Mouse (Mus musculus) liver, embryonic 14.5 days (tissue): ENCODE data around the gene Kdm2b. TPM values are rescaled to one million over a fixed set of nuclear protein-coding genes. Genes with fewer than 3 reads are reported as not detected.

Experiments
- ATAC-seq: fragments of 200-750 bp; cut with Nextera tagmentation; 2 replicates; pipeline ENCODE4 v1.8.0; 2017; ENCODE audit warnings: moderate number of reproducible peaks, mild to moderate bottlenecking, moderate library complexity; ENCODE audit not compliant: insufficient read depth
- DNase-seq, 3 experiments: peaks; one replicate each; pipeline ENCODE4 v3.0.0-alpha.2; 2012 to 2013; ENCODE audit warnings: low read depth in 3 of 3, low spot score in 3 of 3
- H3K27ac ChIP-seq: fragments of 300-500 bp; sonication (generic); 2 replicates; pipeline ENCODE4 v1.5.1; 2014; ENCODE audit warnings: moderate library complexity, mild to moderate bottlenecking, control low read depth, inconsistent platforms
- H3K27me3 ChIP-seq: fragments of 300-500 bp; sonication (generic); 2 replicates; pipeline ENCODE4 v1.6.1; 2014; ENCODE audit warnings: mild to moderate bottlenecking, low read length, moderate library complexity; ENCODE audit not compliant: control insufficient read depth, insufficient read depth
- H3K36me3 ChIP-seq: fragments of 300-500 bp; sonication (generic); replicated peaks from 2 replicates; pipeline ENCODE4 v1.6.1; 2014; ENCODE audit warnings: low read depth; ENCODE audit not compliant: control insufficient read depth, insufficient read depth
- H3K4me1 ChIP-seq, 2 experiments: fragments of 200-500 bp in 1 of 2; fragments of 300-500 bp in 1 of 2; sonication (generic) in 1 of 2; replicated peaks; 2 replicates each; pipeline ENCODE4 v1.6.1; 2012 to 2014; ENCODE audit warnings: antibody characterized with exemption in 1 of 2, inconsistent platforms in 1 of 2, low read length in 1 of 2; ENCODE audit not compliant: control insufficient read depth in 2 of 2, insufficient read depth in 2 of 2
- H3K4me2 ChIP-seq: fragments of 300-500 bp; sonication (generic); 2 replicates; pipeline ENCODE4 v1.6.1; 2014; ENCODE audit warnings: low read depth, mild to moderate bottlenecking, control low read depth, moderate library complexity
- H3K4me3 ChIP-seq, 2 experiments: fragments of 200-500 bp in 1 of 2; fragments of 300-500 bp in 1 of 2; sonication (generic) in 1 of 2; 2 replicates each; pipeline ENCODE4 v1.5.1; 2012 to 2014; ENCODE audit warnings: low read depth in 2 of 2, low read length in 2 of 2, mild to moderate bottlenecking in 2 of 2, control low read depth in 1 of 2, inconsistent platforms in 1 of 2, moderate library complexity in 1 of 2; ENCODE audit not compliant: insufficient read depth in 1 of 2
- H3K9ac ChIP-seq: fragments of 300-500 bp; sonication (generic); replicated peaks from 2 replicates; pipeline ENCODE4 v1.6.1; 2014; ENCODE audit warnings: mild to moderate bottlenecking, control low read depth, moderate library complexity
- H3K9me3 ChIP-seq: fragments of 300-500 bp; sonication (generic); 2 replicates; pipeline ENCODE4 v1.6.1; 2016; ENCODE audit warnings: low read length, mixed read lengths; ENCODE audit not compliant: control insufficient read depth
- CTCF ChIP-seq: IDR thresholded peaks from 2 replicates; pipeline ENCODE4 v1.5.1; 2016; ENCODE audit warnings: antibody characterized with exemption, low read depth, control low read depth
- EP300 ChIP-seq: IDR thresholded peaks from 2 replicates; pipeline ENCODE4 v1.6.1; 2016; ENCODE audit warnings: antibody characterized with exemption, low read depth
- WGBS: fragments of 180-500 bp; shearing (Covaris S2); extraction: QIAGEN DNeasy Blood & Tissue Kit; methylation state at CpG from one replicate; pipeline ENCODE4 v1.1.7; 2014; ENCODE audit not compliant: insufficient replicate concordance; 5-methylcytosine and 5-hydroxymethylcytosine counted together
- polyA plus RNA-seq, 2 experiments: library from polyadenylated mRNA; depleted of rRNA in 1 of 2; stranded (reverse) in 1 of 2; unstranded in 1 of 2; fragments of >200 nt; fragmentation: Nextera tagmentation in 1 of 2; extraction: Ambion mirVana in 1 of 2; gene quantifications; 2 replicates each; pipeline versions ENCODE4 v1.2.1 to v1.2.3; 2012 to 2014

The Kdm2b gene
- polyA plus RNA-seq, 2 experiments: 10.0 to 11.7 TPM

GRCm38 (mm10) chr5:122887926-122888611 lies 101.6 kb downstream of the Kdm2b start:
- 73% methylated on average over 8 of the region's 8 CpGs for WGBS
- Histone ChIP-seq H3K9ac (no peak overlapping the region), H3K4me1 (peaks cover 4 to 9% of the 10 kb centered on the region in 2 experiments), H3K4me2 (no peak overlapping the region), H3K4me3 (no peak overlapping the region), H3K27me3 (no peaks in the 10 kb centered on the region), H3K36me3 (no peaks in the 10 kb centered on the region), H3K27ac (no peak overlapping the region), H3K9me3 (no peaks in the 10 kb centered on the region)
- DNase-seq (no peak), ATAC-seq (no peak)
- TF ChIP-seq CTCF: no peak
- no peak for TF ChIP-seq EP300

DNA sequence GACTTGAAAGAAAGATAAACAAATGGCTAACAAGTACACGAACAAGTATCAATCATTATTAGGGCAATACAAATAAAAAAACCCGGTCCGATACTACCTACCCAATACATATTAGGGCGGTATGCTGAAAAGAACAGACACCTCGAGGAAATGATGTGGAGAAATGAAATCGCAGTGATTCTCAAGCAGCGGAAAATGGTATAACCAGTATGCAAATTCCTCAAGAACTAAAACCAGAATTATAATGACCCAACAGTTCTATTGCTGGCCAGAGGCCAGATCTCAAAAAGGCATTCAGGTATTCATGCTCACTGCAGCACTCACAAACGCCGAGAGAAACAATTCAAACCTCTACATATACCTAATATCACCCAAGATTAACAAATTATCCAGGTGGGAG lies 102.6 kb downstream of the Kdm2b start:
- no peak for DNase-seq
- H3K9ac ChIP-seq: no peak overlapping the region
- ATAC-seq: no peak
- peaks cover 4 to 9% of the 10 kb centered on the region in 2 experiments for H3K4me1 ChIP-seq
- no peaks in the 10 kb centered on the region for H3K36me3 ChIP-seq
- no peak for TF ChIP-seq EP300
- no peak for TF ChIP-seq CTCF
- no peak overlapping the region for H3K27ac ChIP-seq
- H3K9me3 ChIP-seq: no peaks in the 10 kb centered on the region
- H3K4me3 ChIP-seq: no peak overlapping the region
- H3K4me2 ChIP-seq: no peak overlapping the region
- 78% methylated on average over 9 of the region's 9 CpGs for WGBS
- H3K27me3 ChIP-seq: no peaks in the 10 kb centered on the region

- ATAC-seq: no peak
- Histone ChIP-seq H3K27me3 (no peaks in the 10 kb centered on the region), H3K4me3 (no peak overlapping the region), H3K27ac (no peak overlapping the region), H3K4me2 (no peak overlapping the region), H3K36me3 (peaks cover 4% of the 10 kb centered on the region; the same call in 1 of the 2 replicates), H3K4me1 (peaks cover 4 to 7% of the 10 kb centered on the region in 2 experiments), H3K9me3 (no peaks in the 10 kb centered on the region), H3K9ac (no peak overlapping the region)
- TF ChIP-seq EP300 (no peak), CTCF (no peak)
- 59% methylated on average over 7 of the region's 7 CpGs for WGBS
- DNase-seq: no peak
These were observed 104.9 kb downstream of the Kdm2b start for GRCm38 (mm10) chr5:122884594-122885348.

- TF ChIP-seq CTCF (no peak), EP300 (no peak)
- ATAC-seq: no peak
These were observed 105.9 kb downstream of the Kdm2b start for GRCm38 (mm10) chr5:122883652-122884235.

DNA sequence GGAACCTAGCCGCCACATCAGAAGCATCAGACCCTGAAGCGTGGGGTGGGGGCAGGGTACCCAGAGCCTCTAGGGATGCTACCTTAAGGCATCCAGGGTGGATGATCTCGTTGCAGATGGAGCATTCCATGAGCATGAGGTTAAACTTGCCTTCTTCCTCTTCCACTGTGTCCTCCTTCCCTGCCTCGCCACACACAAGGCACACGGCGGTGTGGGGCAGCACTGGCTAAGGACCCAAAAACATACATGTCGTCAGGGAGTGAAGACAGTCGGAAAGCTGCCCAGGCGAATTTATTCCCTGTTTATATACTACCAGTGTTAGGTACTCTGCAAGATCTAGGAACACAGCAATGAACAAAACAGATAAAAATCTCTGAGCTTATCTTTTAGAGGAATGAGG lies 106.4 kb downstream of the Kdm2b start:
- no peak overlapping the region for H3K4me3 ChIP-seq
- TF ChIP-seq EP300 (no peak), CTCF (no peak)
- ATAC-seq (no peak), DNase-seq (no peak)
- H3K9me3 ChIP-seq: no peaks in the 10 kb centered on the region
- no peak overlapping the region for H3K27ac ChIP-seq
- H3K27me3 ChIP-seq: no peaks in the 10 kb centered on the region
- H3K36me3 ChIP-seq: peaks cover 4% of the 10 kb centered on the region; the same call in 1 of the 2 replicates
- peaks cover 4 to 7% of the 10 kb centered on the region in 2 experiments for H3K4me1 ChIP-seq
- H3K9ac ChIP-seq: no peak overlapping the region
- no peak overlapping the region for H3K4me2 ChIP-seq
- 75% methylated on average over 9 of the region's 9 CpGs for WGBS

More at GRCm38 (mm10) chr5:122883652-122884235, 105.9 kb downstream of the Kdm2b start:
- no peak overlapping the region for H3K27ac ChIP-seq
- peaks cover 4% of the 10 kb centered on the region; the same call in 1 of the 2 replicates for H3K36me3 ChIP-seq
- 55% methylated on average over 2 of the region's 2 CpGs for WGBS
- no peak overlapping the region for H3K4me2 ChIP-seq
- H3K27me3 ChIP-seq: no peaks in the 10 kb centered on the region
- H3K9ac ChIP-seq: no peak overlapping the region
- no peak for DNase-seq
- no peak overlapping the region for H3K4me3 ChIP-seq
- H3K4me1 ChIP-seq: peaks cover 4 to 7% of the 10 kb centered on the region in 2 experiments
- H3K9me3 ChIP-seq: no peaks in the 10 kb centered on the region
